Mouse (Mus musculus) erythroblast, embryonic 14.5 days (primary cell): Measurements from ENCODE around the gene Arxes1.

Experiments
- GATA1 ChIP-seq: IDR thresholded peaks from 2 replicates; pipeline ENCODE4 v1.6.1; 2012; ENCODE audit warnings: low read length, inconsistent platforms, mixed read lengths
- TAL1 ChIP-seq: IDR thresholded peaks from 3 replicates; pipeline ENCODE4 v1.6.1; 2012; ENCODE audit warnings: low read length, inconsistent platforms, mixed read lengths

DNA sequence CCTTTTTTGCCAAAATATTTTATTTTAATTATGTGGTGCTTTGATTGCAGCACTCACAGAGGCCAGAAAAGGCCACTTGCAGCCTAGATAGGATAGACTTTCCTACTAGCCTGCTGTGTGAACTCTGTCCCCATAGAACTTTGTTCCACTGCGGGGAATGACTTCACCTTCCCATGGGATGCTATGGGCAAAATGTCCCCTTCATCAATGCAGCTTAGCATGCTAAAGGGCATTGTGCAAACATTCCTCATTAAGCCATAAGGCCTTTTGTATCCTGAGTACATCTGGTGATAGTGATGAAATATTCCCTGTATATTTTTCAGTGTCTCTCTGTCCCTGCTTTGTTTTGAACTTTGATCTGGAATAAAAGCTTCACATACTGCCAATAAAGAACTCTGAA, 10.6 kb downstream of the Arxes1 start:
- TF ChIP-seq GATA1 (no peak), TAL1 (no peak)
